Mouse (Mus musculus) limb, embryonic 11.5 days (tissue): ENCODE measurements at regions not wholly inside any gene's neighbourhood (a gene's known extent, or its start where the extent isn't known, plus 50 kb on each side); places are given as distances from the start of the nearest gene placed in this dataset.

Source experiments
- ATAC-seq: fragments of 200-750 bp; cut with Nextera tagmentation; 2 replicates; pipeline ENCODE4 v1.8.0; 2017; ENCODE audit warnings: low read depth; ENCODE audit not compliant: insufficient number of reproducible peaks, low FRiP score, low TSS enrichment
- DNase-seq: peaks from one replicate; pipeline ENCODE4 v3.0.0-alpha.2; 2015; ENCODE audit warnings: low spot score
- H3K27ac ChIP-seq: fragments of 300-500 bp; sonication (generic); replicated peaks from 2 replicates; pipeline ENCODE4 v1.5.1; 2014; ENCODE audit warnings: low read depth, mild to moderate bottlenecking, low read length
- H3K27me3 ChIP-seq: fragments of 300-500 bp; sonication (generic); 2 replicates; pipeline ENCODE4 v1.6.1; 2014; ENCODE audit warnings: mild to moderate bottlenecking, low read length, mixed read lengths; ENCODE audit not compliant: control insufficient read depth, insufficient read depth
- H3K36me3 ChIP-seq: fragments of 300-500 bp; sonication (generic); 2 replicates; pipeline ENCODE4 v1.6.1; 2014; ENCODE audit warnings: mild to moderate bottlenecking, low read length, moderate library complexity, mixed read lengths; ENCODE audit not compliant: control insufficient read depth, insufficient read depth
- H3K4me1 ChIP-seq: fragments of 300-500 bp; sonication (generic); 2 replicates; pipeline ENCODE4 v1.6.1; 2014; ENCODE audit warnings: low read length, mixed read lengths; ENCODE audit not compliant: control insufficient read depth, insufficient read depth
- H3K4me2 ChIP-seq: fragments of 300-500 bp; sonication (generic); 2 replicates; pipeline ENCODE4 v1.6.1; 2014; ENCODE audit warnings: low read depth, mild to moderate bottlenecking, moderate library complexity; ENCODE audit not compliant: severe bottlenecking
- H3K4me3 ChIP-seq: fragments of 300-500 bp; sonication (generic); 2 replicates; pipeline ENCODE4 v1.5.1; 2014; ENCODE audit warnings: low read depth, low read length
- H3K9ac ChIP-seq: fragments of 300-500 bp; sonication (generic); 2 replicates; pipeline ENCODE4 v1.6.1; 2014; ENCODE audit warnings: mild to moderate bottlenecking, low read length
- H3K9me3 ChIP-seq: fragments of 300-500 bp; sonication (generic); 2 replicates; pipeline ENCODE4 v1.6.1; 2016; ENCODE audit warnings: low read length; ENCODE audit not compliant: control insufficient read depth
- WGBS: fragments of 180-500 bp; shearing (Covaris S2); extraction: QIAGEN DNeasy Blood & Tissue Kit; methylation state at CpG from one replicate; pipeline ENCODE4 v1.1.7; 2014; 5-methylcytosine and 5-hydroxymethylcytosine counted together

DNA sequence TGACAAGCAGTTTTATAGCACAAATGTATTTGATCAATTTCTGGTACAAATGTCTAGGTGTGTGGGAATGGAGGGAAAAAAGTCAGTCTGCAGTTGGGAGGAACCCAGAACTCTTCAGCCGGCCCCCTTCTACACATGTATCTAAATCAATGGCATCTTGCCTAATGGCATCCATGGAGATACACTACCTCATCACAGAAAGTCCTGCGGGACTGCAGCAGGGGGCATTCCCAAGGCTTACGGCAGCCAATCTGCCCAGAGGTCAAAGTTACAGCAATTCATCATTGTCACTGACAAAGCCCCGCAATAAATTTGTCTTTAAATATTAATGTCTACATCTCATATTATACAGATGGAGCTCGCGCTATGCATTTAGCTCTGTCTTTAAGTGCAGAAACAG lies 135.7 kb upstream of the Arhgap5 start:
- Histone ChIP-seq H3K27me3 (no peaks in the 10 kb centered on the region), H3K9ac (no peak overlapping the region), H3K36me3 (no peaks in the 10 kb centered on the region), H3K4me3 (no peak overlapping the region), H3K27ac (no peak overlapping the region), H3K4me2 (no peak overlapping the region), H3K4me1 (peaks cover 3% of the 10 kb centered on the region; the same call in 1 of the 2 replicates), H3K9me3 (no peaks in the 10 kb centered on the region)
- ATAC-seq = no peak
- no peak for DNase-seq
- 45% methylated on average over 6 of the region's 6 CpGs for WGBS

- Histone ChIP-seq H3K9ac (no peak overlapping the region), H3K36me3 (no peaks in the 10 kb centered on the region), H3K4me1 (peaks cover 3% of the 10 kb centered on the region; the same call in 1 of the 2 replicates), H3K4me3 (no peak overlapping the region), H3K4me2 (no peak overlapping the region), H3K9me3 (no peaks in the 10 kb centered on the region), H3K27ac (no peak overlapping the region), H3K27me3 (no peaks in the 10 kb centered on the region)
- ATAC-seq (no peak), DNase-seq (no peak)
- 49% methylated on average over 4 of the region's 4 CpGs for WGBS
These were observed 135.3 kb upstream of the Arhgap5 start for GRCm38 (mm10) chr12:52368466-52368865.

DNA sequence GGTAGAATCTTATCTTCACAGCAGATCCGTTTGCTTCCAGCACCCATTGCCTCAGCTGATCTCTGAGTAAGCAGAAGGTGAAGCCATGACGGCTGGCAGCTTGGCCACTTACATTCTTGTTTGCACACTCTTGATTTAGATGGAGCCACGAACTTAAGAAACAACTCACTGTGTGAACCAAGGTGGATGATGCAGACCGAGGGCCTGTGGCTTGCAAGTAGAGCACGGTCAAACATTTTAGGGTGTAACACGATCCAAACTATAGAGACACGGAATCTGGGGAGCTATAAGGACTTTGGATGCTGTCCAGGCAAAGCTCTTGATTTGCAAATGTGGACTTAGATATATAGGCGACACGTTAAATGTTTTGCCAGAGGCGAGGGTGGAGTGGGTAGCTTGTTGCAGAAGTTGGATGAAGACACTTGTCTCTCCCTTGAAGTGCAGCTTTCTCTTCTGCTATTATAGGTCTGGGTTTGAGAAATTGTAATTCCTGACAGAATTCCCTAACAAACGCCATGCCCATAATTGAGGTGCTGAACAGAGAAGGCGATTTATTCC lies 133.5 kb upstream of the Arhgap5 start:
- Histone ChIP-seq H3K4me2 (no peak overlapping the region), H3K27me3 (no peaks in the 10 kb centered on the region), H3K9ac (no peak overlapping the region), H3K9me3 (no peaks in the 10 kb centered on the region), H3K36me3 (no peaks in the 10 kb centered on the region), H3K27ac (no peak overlapping the region), H3K4me1 (peaks cover 3% of the 10 kb centered on the region; the same call in 1 of the 2 replicates), H3K4me3 (no peak overlapping the region)
- no peak for ATAC-seq
- 63% methylated on average over 12 of the region's 12 CpGs for WGBS
- DNase-seq = no peak

- WGBS = 37% methylated on average over 4 of the region's 4 CpGs
These were observed 128.7 kb upstream of the Arhgap5 start for GRCm38 (mm10) chr12:52375116-52375515.

GRCm38 (mm10) chr12:52376692-52377462 lies 126.9 kb upstream of the Arhgap5 start:
- H3K36me3 ChIP-seq = no peaks in the 10 kb centered on the region
- no peaks in the 10 kb centered on the region for H3K27me3 ChIP-seq
- H3K4me2 ChIP-seq = no peak overlapping the region
- DNase-seq (no peak), ATAC-seq (no peak)
- no peak overlapping the region for H3K4me3 ChIP-seq
- H3K9me3 ChIP-seq = no peaks in the 10 kb centered on the region
- H3K4me1 ChIP-seq = peaks cover 8% of the 10 kb centered on the region
- H3K27ac ChIP-seq = no peak overlapping the region
- 78% methylated on average over 10 of the region's 10 CpGs for WGBS
- no peak overlapping the region for H3K9ac ChIP-seq

More at GRCm38 (mm10) chr12:52375116-52375515, 128.7 kb upstream of the Arhgap5 start:
- Histone ChIP-seq H3K27ac (no peak overlapping the region), H3K4me1 (peaks cover under 1% of the 10 kb centered on the region; the same call in 1 of the 2 replicates), H3K9me3 (no peaks in the 10 kb centered on the region), H3K9ac (no peak overlapping the region), H3K36me3 (no peaks in the 10 kb centered on the region), H3K4me2 (no peak overlapping the region), H3K4me3 (no peak overlapping the region), H3K27me3 (no peaks in the 10 kb centered on the region)
- ATAC-seq = no peak
- DNase-seq = no peak

DNA sequence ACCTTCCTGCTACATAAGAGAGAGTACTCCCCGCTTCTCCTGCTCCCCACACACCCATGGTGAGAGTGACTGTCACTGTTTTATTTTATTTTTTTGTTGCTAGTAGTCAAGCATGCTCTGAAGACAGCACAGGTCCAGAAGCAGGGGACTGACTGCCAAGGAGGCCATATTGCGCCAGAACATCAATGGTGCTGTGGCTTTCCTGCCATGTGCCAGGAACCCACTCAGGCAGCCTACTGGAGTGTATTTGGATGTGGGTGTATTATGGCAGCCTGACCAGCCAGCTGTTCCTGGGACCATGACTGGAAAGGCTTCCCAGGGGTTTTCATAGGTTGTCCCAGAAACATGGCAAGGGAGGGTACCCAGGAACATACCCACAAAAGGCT lies 126.3 kb upstream of the Arhgap5 start:
- ATAC-seq (no peak), DNase-seq (no peak)
- H3K27me3 ChIP-seq = no peaks in the 10 kb centered on the region
- H3K4me2 ChIP-seq = no peak overlapping the region
- H3K9ac ChIP-seq = no peak overlapping the region
- no peak overlapping the region for H3K4me3 ChIP-seq
- no peak overlapping the region for H3K27ac ChIP-seq
- no peaks in the 10 kb centered on the region for H3K9me3 ChIP-seq
- peaks cover 13% of the 10 kb centered on the region for H3K4me1 ChIP-seq
- no peaks in the 10 kb centered on the region for H3K36me3 ChIP-seq
- 95% methylated on average over 2 of the region's 2 CpGs for WGBS

DNA sequence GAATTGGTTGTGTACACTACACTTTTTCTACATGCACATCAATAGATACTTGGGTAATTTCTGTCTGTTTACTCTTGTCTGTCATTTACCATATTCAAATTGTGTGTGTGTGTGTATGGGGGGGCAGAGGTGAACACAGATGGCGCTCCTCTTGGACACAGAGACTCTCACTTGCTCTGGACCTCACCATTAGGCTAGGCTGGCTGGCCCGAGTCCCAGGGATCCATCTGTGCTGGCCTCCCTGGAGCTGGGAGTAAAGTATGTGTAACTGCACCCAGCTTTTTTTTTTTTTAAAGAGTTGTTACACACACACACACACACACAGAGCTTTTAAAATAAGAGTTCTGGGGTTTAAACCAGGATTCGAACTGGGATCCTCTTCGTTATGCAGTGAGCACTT lies 124.5 kb upstream of the Arhgap5 start:
- Histone ChIP-seq H3K9ac (no peak overlapping the region), H3K27me3 (no peaks in the 10 kb centered on the region), H3K4me3 (no peak overlapping the region), H3K4me2 (no peak overlapping the region), H3K27ac (no peak overlapping the region), H3K36me3 (no peaks in the 10 kb centered on the region), H3K9me3 (no peaks in the 10 kb centered on the region), H3K4me1 (peaks cover 21% of the 10 kb centered on the region)
- no peak for DNase-seq
- 92% methylated on average over 4 of the region's 4 CpGs for WGBS
- ATAC-seq = no peak

- Histone ChIP-seq H3K4me3 (no peak overlapping the region), H3K27me3 (no peaks in the 10 kb centered on the region), H3K27ac (no peak overlapping the region), H3K9ac (no peak overlapping the region), H3K4me1 (peaks cover 21% of the 10 kb centered on the region), H3K9me3 (no peaks in the 10 kb centered on the region), H3K36me3 (no peaks in the 10 kb centered on the region), H3K4me2 (no peak overlapping the region)
- no peak for ATAC-seq
- WGBS = 65% methylated on average over 5 of the region's 5 CpGs
- DNase-seq = no peak
These were observed 123.8 kb upstream of the Arhgap5 start for GRCm38 (mm10) chr12:52379960-52380359.
